Mouse (Mus musculus): ENCODE measurements around the gene Tmem120b.

DNA sequence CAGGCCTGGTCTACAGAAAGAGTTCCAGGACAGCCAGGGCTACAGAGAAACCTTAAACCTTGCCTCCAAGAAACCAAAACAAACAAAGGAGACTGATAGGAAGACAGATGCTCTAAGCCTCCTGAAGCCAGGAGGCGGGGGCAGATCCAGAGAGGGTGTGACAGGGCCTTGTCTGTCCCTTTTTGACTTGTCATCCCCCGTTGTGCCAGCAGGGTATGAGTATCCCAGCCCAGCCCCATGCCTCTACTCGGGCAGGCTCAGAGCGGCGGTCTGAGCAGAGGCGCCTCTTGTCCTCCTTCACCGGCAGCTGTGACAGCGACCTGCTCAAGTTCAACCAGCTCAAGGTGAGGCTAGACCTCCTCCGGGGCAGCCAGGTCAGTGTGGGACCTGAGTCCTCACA lies 94.7 kb downstream of the Tmem120b start:
- TF ChIP-seq CTCF (IDR thresholded peaks at IDR 0.05; ENCODE audit: low read depth, low read length) (no peak), POLR2A (IDR thresholded peaks at IDR 0.05; ENCODE audit: extremely low read depth, insufficient read depth, low read length) (no peak)
